Mouse (Mus musculus): Measurements from ENCODE around the gene Spcs2.

- no peak for TF ChIP-seq TAL1 (conservative IDR thresholded peaks at IDR 0.05; ENCODE audit: low read depth, low read length)
- TF ChIP-seq CTCF (IDR thresholded peaks at IDR 0.05; ENCODE audit: low read depth, low read length) = no peak
- TF ChIP-seq POLR2AphosphoS5 (IDR thresholded peaks at IDR 0.05; ENCODE audit: insufficient replicate concordance, low read depth, low read length) = no peak
Observed at GRCm38 (mm10) chr7:99890168-99890755, 27.0 kb upstream of the Spcs2 start.
